Comparison of ENCODE assay signal across 16 mouse cellular contexts in genomic region chr19:53427346-53427745, GRCm38 (mm10). TPM values are rescaled to one million over a fixed set of nuclear protein-coding genes. Genes with fewer than 3 reads are reported as not detected.
A peak's percentile ranks its signal among the peaks of the same experiment; 100 is the strongest.
DNase-seq lines count a peak whose midpoint lies in the region; ATAC-seq lines count a peak whose summit lies in the region.
"Had no signal": no experiment of that assay in that cellular context is flagged by ENCODE, and none has a peak within 500 bp of the region (broad histone marks: within the 10 kb centered on the region; RNA-seq: fewer than 3 reads in every experiment).

No protein-coding gene starts in this region.

- ATAC-seq in lung, embryonic 16.5 days (ENCODE audit: low read depth), result peak; percentile 38; the same call in 1 of the 2 replicates
- no peak for ATAC-seq in stomach, embryonic 15.5 days (ENCODE audit: insufficient read depth, low FRiP score, low read depth)
- no peak for ATAC-seq in liver, embryonic 11.5 days (replicated peaks; ENCODE audit: low FRiP score)
- ATAC-seq: activated CD4-positive, CD25-positive, alpha-beta regulatory T cell, adult 4 months; liver, embryonic 12.5 days had no signal

- peak; percentile 68 to 70 for DNase-seq in cerebellum, postnatal 10 days
- DNase-seq in cerebellum, adult 9-10 months, result no peak
- DNase-seq in heart, postnatal 4 days, result peak; percentile 29
- no peak for DNase-seq in heart, adult 9 months (ENCODE audit: low spot score in 2 of 2)
- no peak for DNase-seq in lung, postnatal 25 days (ENCODE audit: low spot score)
- no peak for DNase-seq in liver, embryonic 11.5 days (ENCODE audit: low spot score)
- DNase-seq: cerebellum, adult 11-12 months; kidney, adult 8-10 months had no signal

- WGBS in lung, embryonic 16.5 days, result 30% methylated on average over 7 of the region's 7 CpGs
- WGBS in stomach, embryonic 15.5 days, result 55% methylated on average over 7 of the region's 7 CpGs
- WGBS in liver, embryonic 11.5 days, result 68% methylated on average over 7 of the region's 7 CpGs

- peaks cover 16% of the 10 kb centered on the region for H3K4me1 ChIP-seq in lung, embryonic 16.5 days (replicated peaks; ENCODE audit: control insufficient read depth, insufficient read depth, low read length)
- peaks cover 22% of the 10 kb centered on the region for H3K4me1 ChIP-seq in stomach, embryonic 15.5 days
- H3K4me1 ChIP-seq in liver, embryonic 11.5 days (replicated peaks; ENCODE audit: control insufficient read depth, insufficient read depth, low read length), result peaks cover 15% of the 10 kb centered on the region

- peak overlapping the region; percentile 15; the same call in 1 of the 2 replicates for H3K4me2 ChIP-seq in lung, embryonic 16.5 days (ENCODE audit: low read depth, low read length)
- no peak overlapping the region for H3K4me2 ChIP-seq in stomach, embryonic 15.5 days
- no peak overlapping the region for H3K4me2 ChIP-seq in liver, embryonic 11.5 days
- H3K4me2 ChIP-seq: embryonic facial prominence, embryonic 12.5 days; liver, embryonic 12.5 days; midbrain, embryonic 11.5 days; neural tube, embryonic 13.5 days had no signal

- no peaks in the 10 kb centered on the region for H3K36me3 ChIP-seq in lung, embryonic 16.5 days (ENCODE audit: control insufficient read depth, insufficient read depth, low read length)
- no peaks in the 10 kb centered on the region for H3K36me3 ChIP-seq in stomach, embryonic 15.5 days
- H3K36me3 ChIP-seq in liver, embryonic 11.5 days (ENCODE audit: control insufficient read depth, insufficient read depth, low read length), result no peaks in the 10 kb centered on the region
- H3K36me3 ChIP-seq: embryonic facial prominence, embryonic 12.5 days; G1E; liver, embryonic 12.5 days; neural tube, embryonic 13.5 days had no signal

- no peak overlapping the region for H3K4me3 ChIP-seq in lung, embryonic 16.5 days (ENCODE audit: low read length)
- no peak overlapping the region for H3K4me3 ChIP-seq in stomach, embryonic 15.5 days (replicated peaks)
- H3K4me3 ChIP-seq in liver, embryonic 11.5 days (ENCODE audit: low read depth, low read length), result no peak overlapping the region
- H3K4me3 ChIP-seq: embryonic facial prominence, embryonic 12.5 days; liver, embryonic 12.5 days; neural tube, embryonic 13.5 days had no signal

- no peak overlapping the region for H3K9ac ChIP-seq in lung, embryonic 16.5 days (ENCODE audit: low read length)
- no peak overlapping the region for H3K9ac ChIP-seq in stomach, embryonic 15.5 days
- H3K9ac ChIP-seq in liver, embryonic 11.5 days (ENCODE audit: low read depth, low read length), result no peak overlapping the region
- H3K9ac ChIP-seq: embryonic facial prominence, embryonic 12.5 days; liver, embryonic 12.5 days; neural tube, embryonic 13.5 days had no signal

- H3K27ac ChIP-seq in lung, embryonic 16.5 days (ENCODE audit: low read length), result peak overlapping the region; percentile 32
- peak overlapping the region; percentile 68; the same call in 1 of the 2 replicates for H3K27ac ChIP-seq in stomach, embryonic 15.5 days
- no peak overlapping the region for H3K27ac ChIP-seq in liver, embryonic 11.5 days (ENCODE audit: low read depth, low read length)
- H3K27ac ChIP-seq: embryonic facial prominence, embryonic 12.5 days; liver, embryonic 12.5 days; neural tube, embryonic 13.5 days had no signal

- H3K27me3 ChIP-seq in lung, embryonic 16.5 days (ENCODE audit: control insufficient read depth, insufficient read depth, low read depth, low read length), result no peaks in the 10 kb centered on the region
- H3K27me3 ChIP-seq in stomach, embryonic 15.5 days (replicated peaks), result no peaks in the 10 kb centered on the region
- peaks cover 15% of the 10 kb centered on the region; the same call in 1 of the 2 replicates for H3K27me3 ChIP-seq in liver, embryonic 11.5 days (replicated peaks; ENCODE audit: control insufficient read depth, insufficient read depth, low read length)
- H3K27me3 ChIP-seq: embryonic facial prominence, embryonic 12.5 days had no signal

- H3K9me3 ChIP-seq in lung, embryonic 16.5 days (ENCODE audit: control insufficient read depth, low read length), result no peaks in the 10 kb centered on the region
- no peaks in the 10 kb centered on the region for H3K9me3 ChIP-seq in stomach, embryonic 15.5 days
- H3K9me3 ChIP-seq in liver, embryonic 11.5 days (ENCODE audit: control insufficient read depth, low read length), result no peaks in the 10 kb centered on the region
- H3K9me3 ChIP-seq: embryonic facial prominence, embryonic 12.5 days; G1E; liver, embryonic 12.5 days; neural tube, embryonic 13.5 days had no signal

RNA-seq across cellular contexts. Expression of gene Smndc1, which starts 37.0 kb away (rescaled TPM):
- total RNA-seq in heart, postnatal 4 days (2021), result 10 to 100 TPM; 43.2 to 48.2 TPM
- 35.5 and 42.3 TPM in 2 replicates for polyA plus RNA-seq in lung, embryonic 16.5 days (2015; fragmentation: Nextera tagmentation; extraction: Ambion mirVana)
- polyA plus RNA-seq in stomach, embryonic 15.5 days (2015; fragmentation: Nextera tagmentation; extraction: Ambion mirVana), result 38.2 TPM in 2 replicates
- polyA plus RNA-seq in liver, embryonic 11.5 days (2014; fragmentation: Nextera tagmentation; extraction: Ambion mirVana), result 53.8 and 54.2 TPM in 2 replicates

RNA-seq across cellular contexts. Expression of gene Gm10197, which starts 55.8 kb away (rescaled TPM):
- total RNA-seq in heart, postnatal 4 days (2021), result not detected
- polyA plus RNA-seq in lung, embryonic 16.5 days (2015; fragmentation: Nextera tagmentation; extraction: Ambion mirVana), result 3.8 TPM in 1 of 2 replicates, not detected in the other
- polyA plus RNA-seq in stomach, embryonic 15.5 days (2015; fragmentation: Nextera tagmentation; extraction: Ambion mirVana), result 2.5 TPM in 1 of 2 replicates, not detected in the other
- 3.3 TPM in 1 of 2 replicates, not detected in the other for polyA plus RNA-seq in liver, embryonic 11.5 days (2014; fragmentation: Nextera tagmentation; extraction: Ambion mirVana)
- polyA plus RNA-seq: activated CD4-positive, CD25-positive, alpha-beta regulatory T cell, adult 4 months; embryonic facial prominence, embryonic 12.5 days; G1E; liver, embryonic 12.5 days; midbrain, embryonic 11.5 days; neural tube, embryonic 13.5 days had no signal

Comparison
In these comparisons a context has a peak if more than half of its experiments do, and no peak if none do; other contexts are left out.
1. DNase-seq: peak in cerebellum, postnatal 10 days (2 of 2) and heart, postnatal 4 days (single experiment); none in cerebellum, adult 9-10 months (single experiment), heart, adult 9 months (0 of 2), lung, postnatal 25 days (single experiment) and liver, embryonic 11.5 days (single experiment).